In the genomic region with DNA sequence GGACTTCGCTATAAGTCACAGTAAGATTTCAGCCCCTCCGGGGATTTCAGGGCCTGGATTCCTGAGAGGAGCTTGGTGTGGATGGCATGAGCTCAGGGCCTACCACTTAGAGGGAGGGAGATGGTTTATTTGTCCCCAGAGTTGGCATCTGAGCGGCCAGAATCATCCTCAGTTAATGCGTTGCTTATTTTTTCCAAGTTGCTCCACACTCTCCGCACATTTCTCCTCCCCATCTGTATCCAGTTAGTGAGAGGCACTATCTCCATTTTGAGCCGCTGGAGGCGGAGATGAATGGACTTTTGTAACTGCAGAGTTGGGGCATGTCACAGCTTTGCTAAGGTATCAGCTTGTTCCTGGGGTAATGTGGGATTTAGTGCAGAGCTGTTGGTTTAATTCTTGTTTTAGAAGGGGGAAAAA, we compare ENCODE assay signal across 8 mouse cellular contexts. TPM values are rescaled to one million over a fixed set of nuclear protein-coding genes. Genes with fewer than 3 reads are reported as not detected.
DNase-seq lines count a peak whose midpoint lies in the region; ATAC-seq and TF ChIP-seq lines count a peak whose summit lies in the region.

No protein-coding gene starts in this region.

- no peak for TF ChIP-seq CTCF in left cerebral cortex, adult 2 months (IDR thresholded peaks at IDR 0.05)

- H3K27ac ChIP-seq in left cerebral cortex, adult 2 months = peak overlapping the region; percentile 84
- peak overlapping the region; percentile 23; the same call in 1 of the 2 replicates for H3K27ac ChIP-seq in hindbrain, embryonic 16.5 days (ENCODE audit: low read depth, low read length)

- peaks cover 44% of the 10 kb centered on the region for H3K4me1 ChIP-seq in hindbrain, embryonic 16.5 days (ENCODE audit: control insufficient read depth, insufficient read depth, low read depth, low read length)

- ATAC-seq in hindbrain, embryonic 16.5 days = no peak
- ATAC-seq in monocyte, adult 5-6 weeks (replicated peaks; ENCODE audit: insufficient number of reproducible peaks, low FRiP score, low TSS enrichment, poor library complexity, severe bottlenecking) = no peak

- H3K9ac ChIP-seq in hindbrain, embryonic 16.5 days (ENCODE audit: low read depth, low read length) = peak overlapping the region; percentile 42

- peak overlapping the region; percentile 57 for H3ac ChIP-seq in myocyte (ENCODE audit: control insufficient read depth, insufficient read length)

- H3K27me3 ChIP-seq in hindbrain, embryonic 16.5 days (replicated peaks; ENCODE audit: control insufficient read depth, insufficient read depth, low read length) = no peaks in the 10 kb centered on the region
- no peaks in the 10 kb centered on the region for H3K27me3 ChIP-seq in myocyte (ENCODE audit: control insufficient read depth, insufficient read depth, insufficient read length)

- intact Hi-C loops in left cerebral cortex, adult 2 months (cut with DNase I) = no loop called here
- intact Hi-C loops in left cerebral cortex, postnatal 4 days (cut with DNase I) = no loop called here

- no peak for DNase-seq in left cerebral cortex, adult 2 months (ENCODE audit: extremely low spot score in 1 of 2, low spot score in 2 of 2)
- no peak for DNase-seq in left cerebral cortex, postnatal 4 days
- peak; percentile 29 for DNase-seq in embryo, embryonic 9.5 days (ENCODE audit: extremely low spot score)
- DNase-seq in cerebellum, postnatal 36 days = no peak
- no peak for DNase-seq in urinary bladder, postnatal 14 days (ENCODE audit: low spot score)

- H3K36me3 ChIP-seq in hindbrain, embryonic 16.5 days (ENCODE audit: control insufficient read depth, insufficient read depth, low read length) = no peaks in the 10 kb centered on the region
- no peaks in the 10 kb centered on the region for H3K36me3 ChIP-seq in myocyte (ENCODE audit: control insufficient read depth, insufficient read depth)

- H3K79me2 ChIP-seq in myocyte (ENCODE audit: control insufficient read depth, insufficient read depth) = peaks cover 62% of the 10 kb centered on the region

- no peaks in the 10 kb centered on the region for H3K9me3 ChIP-seq in hindbrain, embryonic 16.5 days (ENCODE audit: control insufficient read depth, low read length)

- TF ChIP-seq POLR2A in myocyte (IDR thresholded peaks at IDR 0.05; ENCODE audit: insufficient read length, low read depth) = no peak

- 9% methylated on average over 7 of the region's 7 CpGs for WGBS in hindbrain, embryonic 16.5 days

- peak overlapping the region; percentile 85 for H3K4me2 ChIP-seq in hindbrain, embryonic 16.5 days (ENCODE audit: low read length)
- peak overlapping the region; percentile 86 for H3K4me2 ChIP-seq in myocyte (ENCODE audit: low read depth)

- peak overlapping the region; percentile 62 for H3K4me3 ChIP-seq in left cerebral cortex, adult 2 months
- H3K4me3 ChIP-seq in hindbrain, embryonic 16.5 days (ENCODE audit: low read length) = peak overlapping the region; percentile 62
- H3K4me3 ChIP-seq in myocyte = peak overlapping the region; percentile 89

TF ChIP-seq in myocyte, 11 proteins besides CTCF, POLR2A, EP300 and RAD21:
- TF ChIP-seq CEBPB (IDR thresholded peaks at IDR 0.05; ENCODE audit: insufficient read depth, poor library complexity, severe bottlenecking) = no peak
- TF ChIP-seq REST (IDR thresholded peaks at IDR 0.05; ENCODE audit: insufficient read depth, insufficient read length) = no peak
- TF ChIP-seq POLR2AphosphoS2 (IDR thresholded peaks at IDR 0.05; ENCODE audit: insufficient read length, low read depth) = no peak
- TF ChIP-seq USF1 (IDR thresholded peaks at IDR 0.05; ENCODE audit: low read depth) = no peak
- TF ChIP-seq MAX (IDR thresholded peaks at IDR 0.05; ENCODE audit: low read depth) = no peak
- TF ChIP-seq SRF (IDR thresholded peaks at IDR 0.05; ENCODE audit: control insufficient read depth, insufficient read length, low read depth) = no peak
- no peak for TF ChIP-seq E2F4 (IDR thresholded peaks at IDR 0.05; ENCODE audit: insufficient read depth)
TF ChIP-seq in myocyte: peak in this region for 0.

RNA-seq across cellular contexts. Expression of gene Qrfp, which starts 49.3 kb away (rescaled TPM):
- not detected for total RNA-seq in left cerebral cortex, adult 2 months (2021)
- not detected for total RNA-seq in left cerebral cortex, postnatal 4 days (2021)
- 0.09 TPM in 1 of 2 replicates, not detected in the other for polyA plus RNA-seq in hindbrain, embryonic 16.5 days (2015; fragmentation: Nextera tagmentation; extraction: Ambion mirVana)
- 1.5 TPM for polyA plus RNA-seq in myocyte (2012; fragmentation: generic; extraction: Trizol)
- total RNA-seq in monocyte, adult 5-6 weeks (2017) = 9.8 to 19.1 TPM (median 10.5 TPM) in 3 replicates

Comparison
In these comparisons a context has a peak if more than half of its experiments do, and no peak if none do; other contexts are left out.
1. RNA of gene Qrfp, which starts 49.3 kb away (total RNA-seq): 9.8 to 19.1 TPM in monocyte, adult 5-6 weeks; not detected in left cerebral cortex, adult 2 months and not detected in left cerebral cortex, postnatal 4 days; every median in the first group is over 10 times any median in the second.
2. Peak in every context shown above with its lines, with median percentiles within 50 percentile points of each other: H3K4me3 ChIP-seq.